Mouse (Mus musculus): ENCODE results near the gene Gpr34. TPM values are rescaled to one million over a fixed set of nuclear protein-coding genes. Genes with fewer than 3 reads are reported as not detected.

The Gpr34 gene
- polyA plus RNA-seq, 1 experiment: 3.8 TPM

DNA sequence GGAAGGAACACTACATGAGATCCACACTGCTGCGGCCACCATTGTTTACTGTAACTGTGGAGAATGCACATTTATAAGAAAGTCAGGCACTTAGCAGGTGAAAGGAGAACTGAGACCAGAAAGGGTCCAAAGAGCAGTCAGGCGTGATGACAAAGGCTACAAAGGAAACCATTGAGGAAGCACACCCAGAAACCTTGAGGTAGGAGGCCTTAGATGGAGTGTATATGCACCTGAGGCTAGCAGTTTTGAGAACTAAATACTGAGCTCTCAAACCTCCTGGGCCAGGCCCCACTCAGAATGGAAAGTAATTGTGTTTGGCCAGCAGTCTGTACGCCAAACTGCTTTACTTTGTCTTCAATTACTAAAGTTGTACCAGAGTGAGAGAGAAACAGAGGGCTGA is 38.5 kb downstream of the Gpr34 start:
- no peak for DNase-seq (ENCODE audit: low spot score)

GRCm38 (mm10) chrX:13673001-13673400 is 41.1 kb downstream of the Gpr34 start:
- DNase-seq (ENCODE audit: low spot score): no peak

DNA sequence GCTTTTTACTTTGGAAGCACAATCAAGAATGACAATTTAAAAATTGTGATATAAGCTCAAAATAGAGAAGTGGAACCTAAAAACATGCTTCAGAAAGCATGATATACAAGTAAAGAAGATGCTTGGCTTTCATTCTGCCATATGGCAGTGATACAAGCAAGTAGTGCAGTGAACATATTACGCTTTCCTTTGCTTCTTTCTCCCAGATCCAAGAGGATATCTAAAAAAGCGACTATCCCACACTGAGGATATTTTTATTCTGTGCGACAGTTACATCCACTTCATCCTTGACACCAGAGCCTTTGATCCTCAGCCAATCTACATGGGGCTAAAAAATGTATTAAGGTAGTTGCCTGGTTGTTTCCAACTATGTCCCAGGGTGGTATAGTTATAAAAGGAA is 49.9 kb downstream of the Gpr34 start:
- DNase-seq (ENCODE audit: low spot score): no peak

DNA sequence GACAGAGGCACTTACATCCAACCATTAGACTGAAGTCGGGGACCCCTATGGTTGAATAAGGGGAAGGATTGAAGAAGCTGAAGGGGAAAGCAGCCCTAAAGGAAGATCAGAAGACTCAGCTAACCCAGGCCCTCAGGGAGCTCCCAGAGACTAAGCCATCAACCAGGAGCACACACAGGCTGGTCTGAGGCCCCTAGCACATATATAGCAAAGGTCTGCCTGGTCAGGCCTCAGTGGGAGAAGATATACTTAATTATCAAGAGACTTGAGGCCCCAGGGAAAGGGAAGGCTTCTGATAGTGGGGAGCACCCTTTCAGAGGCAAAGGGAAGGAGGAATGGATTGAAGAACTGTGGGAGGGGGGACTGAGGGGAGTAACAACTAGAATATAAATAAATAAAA is 54.7 kb downstream of the Gpr34 start:
- no peak for DNase-seq (ENCODE audit: low spot score)

DNA sequence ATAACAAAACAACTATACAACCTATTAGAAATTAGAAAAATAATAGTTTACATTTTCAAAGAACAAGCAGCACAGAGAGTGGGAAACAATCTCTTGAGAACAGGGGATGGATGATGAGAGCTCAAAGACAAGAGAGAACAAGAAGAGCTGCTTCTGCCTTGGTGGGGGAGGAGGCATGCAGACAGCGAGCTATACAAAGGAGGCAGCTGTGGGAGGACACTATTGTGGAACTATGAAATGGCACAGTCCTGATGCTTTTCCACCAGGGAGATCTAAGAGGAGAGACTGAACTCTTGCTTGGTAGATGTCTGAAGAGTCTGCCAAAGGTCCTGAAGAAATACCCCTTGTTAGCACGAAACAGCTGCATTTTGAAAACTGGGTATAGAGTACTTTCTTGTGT is 56.5 kb downstream of the Gpr34 start:
- no peak for DNase-seq (ENCODE audit: low spot score)

Other genes starting within 250 kb of the Gpr34 start
- gene Nyx, start 166.0 kb upstream of the Gpr34 start, polyA plus RNA-seq (2012; rRNA removed): 0.04 and 0.07 TPM in 2 replicates
- gene Gpr82, start 29.3 kb downstream of the Gpr34 start, polyA plus RNA-seq (2012; rRNA removed): 0.12 and 0.15 TPM in 2 replicates
- gene Cask, start 219.3 kb downstream of the Gpr34 start, polyA plus RNA-seq (2012; rRNA removed): 17.4 and 18.8 TPM in 2 replicates

Measured in urinary bladder, adult 2 months (tissue).